Mouse (Mus musculus) embryonic facial prominence, embryonic 15.5 days (tissue): Measurements from ENCODE around the gene Tbcd. TPM values are rescaled to one million over a fixed set of nuclear protein-coding genes. Genes with fewer than 3 reads are reported as not detected.
A peak's percentile ranks its signal among the peaks of the same experiment; 100 is the strongest.

Source experiments
- ATAC-seq: fragments of 200-750 bp; cut with Nextera tagmentation; 2 replicates; pipeline ENCODE4 v1.8.0; 2017; ENCODE audit warnings: low read depth, moderate TSS enrichment; ENCODE audit not compliant: insufficient number of reproducible peaks, low FRiP score, low TSS enrichment
- H3K27ac ChIP-seq: fragments of 300-500 bp; sonication (generic); replicated peaks from 2 replicates; pipeline ENCODE4 v1.5.1; 2015; ENCODE audit warnings: mild to moderate bottlenecking, inconsistent platforms
- H3K27me3 ChIP-seq: fragments of 300-500 bp; sonication (generic); 2 replicates; pipeline ENCODE4 v1.6.1; 2015; ENCODE audit warnings: inconsistent platforms
- H3K36me3 ChIP-seq: fragments of 300-500 bp; sonication (generic); 2 replicates; pipeline ENCODE4 v1.6.1; 2015; ENCODE audit warnings: mild to moderate bottlenecking, inconsistent platforms
- H3K4me1 ChIP-seq: fragments of 300-500 bp; sonication (generic); 2 replicates; pipeline ENCODE4 v1.6.1; 2015; ENCODE audit warnings: inconsistent platforms
- H3K4me2 ChIP-seq: fragments of 300-500 bp; sonication (generic); replicated peaks from 2 replicates; pipeline ENCODE4 v1.6.1; 2015; ENCODE audit warnings: mild to moderate bottlenecking, inconsistent platforms
- H3K4me3 ChIP-seq: fragments of 300-500 bp; sonication (generic); replicated peaks from 2 replicates; pipeline ENCODE4 v1.5.1; 2015; ENCODE audit warnings: mild to moderate bottlenecking, inconsistent platforms
- H3K9ac ChIP-seq: fragments of 300-500 bp; sonication (generic); 2 replicates; pipeline ENCODE4 v1.6.1; 2015; ENCODE audit warnings: inconsistent platforms
- H3K9me3 ChIP-seq: fragments of 300-500 bp; sonication (generic); replicated peaks from 2 replicates; pipeline ENCODE4 v1.6.1; 2016; ENCODE audit warnings: inconsistent platforms
- WGBS: fragments of 180-500 bp; shearing (Covaris S2); methylation state at CpG from one replicate; pipeline ENCODE4 v1.1.7; 2015; 5-methylcytosine and 5-hydroxymethylcytosine counted together
- polyA plus RNA-seq: library from polyadenylated mRNA; unstranded; fragments of >200 nt; fragmentation: Nextera tagmentation; extraction: Ambion mirVana; gene quantifications from 2 replicates; pipeline ENCODE4 v1.2.1, GENCODE M21; 2015

Tbcd gene
- polyA plus RNA-seq = 42.9 and 46.7 TPM in 2 replicates

- peak within 1 kb of the TSS; percentile 61 for H3K27ac ChIP-seq
- H3K36me3 ChIP-seq = 0 out of 2 replicates have a peak, but pooled peaks cover 5% of the 10 kb centered on the region
- under 1% methylated on average over 58 of the region's 58 CpGs for WGBS
- no peaks in the 10 kb centered on the region for H3K9me3 ChIP-seq
- peak within 1 kb of the TSS; percentile 57 for H3K4me2 ChIP-seq
- H3K9ac ChIP-seq = peak within 1 kb of the TSS; percentile 70
- H3K4me3 ChIP-seq = peak within 1 kb of the TSS; percentile 85
- H3K27me3 ChIP-seq = no peaks in the 10 kb centered on the region
- H3K4me1 ChIP-seq = peaks cover 16% of the 10 kb centered on the region
- peak; percentile 94 for ATAC-seq
These were observed at the start of gene Tbcd for GRCm38 (mm10) chr11:121451753-121452635. TSS of gene Tbcd (plus strand) at chr11:121451949.

- no peak overlapping the region for H3K4me3 ChIP-seq
- no peaks in the 10 kb centered on the region for H3K36me3 ChIP-seq
- no peak overlapping the region for H3K27ac ChIP-seq
- WGBS = 63% methylated on average over 3 of the region's 3 CpGs
- peaks cover 2% of the 10 kb centered on the region; the same call in 1 of the 2 replicates for H3K27me3 ChIP-seq
- H3K9ac ChIP-seq = no peak overlapping the region
- ATAC-seq = no peak
- H3K9me3 ChIP-seq = no peaks in the 10 kb centered on the region
- no peak overlapping the region for H3K4me2 ChIP-seq
- H3K4me1 ChIP-seq = no peaks in the 10 kb centered on the region
These were observed 44.2 kb upstream of the Tbcd start for GRCm38 (mm10) chr11:121407366-121408155.

GRCm38 (mm10) chr11:121414762-121415161 is 37.0 kb upstream of the Tbcd start:
- 80% methylated on average over 5 of the region's 5 CpGs for WGBS
- Histone ChIP-seq H3K36me3 (no peaks in the 10 kb centered on the region), H3K4me2 (no peak overlapping the region), H3K27ac (no peak overlapping the region), H3K9me3 (no peaks in the 10 kb centered on the region), H3K27me3 (no peaks in the 10 kb centered on the region), H3K9ac (no peak overlapping the region), H3K4me3 (no peak overlapping the region), H3K4me1 (no peaks in the 10 kb centered on the region)
- ATAC-seq = no peak

GRCm38 (mm10) chr11:121415351-121415750 is 36.4 kb upstream of the Tbcd start:
- no peak for ATAC-seq

DNA sequence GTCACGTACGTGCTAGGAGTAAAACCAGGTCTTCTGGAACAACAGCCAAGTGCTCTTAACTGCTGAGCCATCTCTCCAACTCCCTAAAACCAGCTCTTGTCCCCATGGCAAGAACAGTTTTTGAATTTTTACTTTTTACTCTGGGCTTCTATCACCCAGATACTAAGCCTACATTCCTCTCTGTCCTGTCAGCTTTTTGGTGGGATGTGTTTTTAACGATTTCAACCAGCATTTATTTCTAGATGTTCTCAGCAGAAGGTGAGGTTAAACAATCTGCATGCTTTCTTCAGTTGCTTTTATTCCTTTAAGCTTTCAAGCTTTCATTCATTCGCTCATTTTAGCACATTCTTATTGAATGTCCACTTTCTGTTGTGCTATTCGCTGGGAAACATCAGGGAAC is 33.8 kb upstream of the Tbcd start:
- H3K9me3 ChIP-seq = no peaks in the 10 kb centered on the region
- no peaks in the 10 kb centered on the region for H3K27me3 ChIP-seq
- H3K4me2 ChIP-seq = no peak overlapping the region
- WGBS = 80% methylated on average over 5 of the region's 5 CpGs
- no peak overlapping the region for H3K4me3 ChIP-seq
- H3K4me1 ChIP-seq = peaks cover 9% of the 10 kb centered on the region
- no peak for ATAC-seq
- no peak overlapping the region for H3K9ac ChIP-seq
- no peaks in the 10 kb centered on the region for H3K36me3 ChIP-seq
- no peak overlapping the region for H3K27ac ChIP-seq

More at GRCm38 (mm10) chr11:121415351-121415750, 36.4 kb upstream of the Tbcd start:
- H3K9me3 ChIP-seq = no peaks in the 10 kb centered on the region
- H3K4me3 ChIP-seq = no peak overlapping the region
- H3K9ac ChIP-seq = no peak overlapping the region
- H3K4me1 ChIP-seq = peaks cover under 1% of the 10 kb centered on the region; the same call in 1 of the 2 replicates
- 55% methylated on average over 5 of the region's 5 CpGs for WGBS
- no peak overlapping the region for H3K4me2 ChIP-seq
- no peaks in the 10 kb centered on the region for H3K27me3 ChIP-seq
- H3K27ac ChIP-seq = no peak overlapping the region
- H3K36me3 ChIP-seq = no peaks in the 10 kb centered on the region

- Histone ChIP-seq H3K27ac (no peak overlapping the region), H3K27me3 (no peaks in the 10 kb centered on the region), H3K9ac (no peak overlapping the region), H3K4me3 (no peak overlapping the region), H3K4me2 (no peak overlapping the region), H3K9me3 (no peaks in the 10 kb centered on the region), H3K36me3 (no peaks in the 10 kb centered on the region), H3K4me1 (peaks cover 9% of the 10 kb centered on the region)
- ATAC-seq = no peak
- 44% methylated on average over 2 of the region's 2 CpGs for WGBS
These were observed 32.8 kb upstream of the Tbcd start for GRCm38 (mm10) chr11:121418932-121419331.

DNA sequence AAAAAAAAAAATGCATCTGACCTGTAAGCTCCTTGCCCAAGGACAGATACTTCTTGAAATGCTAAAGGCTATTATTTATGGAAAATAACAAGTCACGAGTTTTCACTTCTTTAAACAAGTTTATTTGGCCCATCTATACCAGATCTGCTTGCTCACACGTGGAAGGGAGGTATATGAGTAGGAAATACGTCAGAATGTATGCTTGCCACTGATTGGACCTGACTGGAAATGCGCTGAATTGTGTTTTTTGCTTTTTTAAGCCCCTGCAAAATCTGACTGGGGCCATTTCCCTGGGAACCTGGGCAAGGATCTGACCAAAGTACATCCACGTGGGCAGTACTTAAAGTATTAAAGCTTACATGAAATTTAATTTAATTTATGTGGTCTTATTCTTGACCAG is 31.4 kb upstream of the Tbcd start:
- 48% methylated on average over 5 of the region's 5 CpGs for WGBS
- ATAC-seq = no peak
- peak overlapping the region; percentile 81 for H3K4me2 ChIP-seq
- no peaks in the 10 kb centered on the region for H3K9me3 ChIP-seq
- H3K4me1 ChIP-seq = peaks cover 9% of the 10 kb centered on the region
- peak overlapping the region; percentile 83 for H3K4me3 ChIP-seq
- 0 out of 2 replicates have a peak, but pooled peaks cover 3% of the 10 kb centered on the region for H3K36me3 ChIP-seq
- no peak overlapping the region; the same call in 1 of the 2 replicates for H3K27ac ChIP-seq
- H3K9ac ChIP-seq = no peak overlapping the region
- H3K27me3 ChIP-seq = no peaks in the 10 kb centered on the region

- Histone ChIP-seq H3K36me3 (0 out of 2 replicates have a peak, but pooled peaks cover 3% of the 10 kb centered on the region), H3K4me1 (peaks cover 9% of the 10 kb centered on the region), H3K27ac (peak within 1 kb of the TSS; percentile 85), H3K9me3 (no peaks in the 10 kb centered on the region), H3K4me3 (peak within 1 kb of the TSS; percentile 83), H3K9ac (peak within 1 kb of the TSS; percentile 58), H3K27me3 (no peaks in the 10 kb centered on the region), H3K4me2 (peak within 1 kb of the TSS; percentile 81)
- peak; percentile 99 for ATAC-seq
- 2% methylated on average over 28 of the region's 28 CpGs for WGBS
These were observed 30.8 kb upstream of the Tbcd start, which contains the start of gene Fn3krp for GRCm38 (mm10) chr11:121420830-121421552. TSS of gene Fn3krp (plus strand) at chr11:121421401.

GRCm38 (mm10) chr11:121421553-121422173 is 30.1 kb upstream of the Tbcd start:
- under 1% methylated on average over 28 of the region's 28 CpGs for WGBS
- H3K36me3 ChIP-seq = 0 out of 2 replicates have a peak, but pooled peaks cover 3% of the 10 kb centered on the region
- peak overlapping the region; percentile 58 for H3K9ac ChIP-seq
- no peaks in the 10 kb centered on the region for H3K9me3 ChIP-seq
- peaks cover 9% of the 10 kb centered on the region for H3K4me1 ChIP-seq
- H3K4me3 ChIP-seq = peak overlapping the region; percentile 83
- H3K4me2 ChIP-seq = peak overlapping the region; percentile 81
- ATAC-seq = peak; percentile 45; the same call in 1 of the 2 replicates
- no peaks in the 10 kb centered on the region for H3K27me3 ChIP-seq
- peak overlapping the region; percentile 63 for H3K27ac ChIP-seq

DNA sequence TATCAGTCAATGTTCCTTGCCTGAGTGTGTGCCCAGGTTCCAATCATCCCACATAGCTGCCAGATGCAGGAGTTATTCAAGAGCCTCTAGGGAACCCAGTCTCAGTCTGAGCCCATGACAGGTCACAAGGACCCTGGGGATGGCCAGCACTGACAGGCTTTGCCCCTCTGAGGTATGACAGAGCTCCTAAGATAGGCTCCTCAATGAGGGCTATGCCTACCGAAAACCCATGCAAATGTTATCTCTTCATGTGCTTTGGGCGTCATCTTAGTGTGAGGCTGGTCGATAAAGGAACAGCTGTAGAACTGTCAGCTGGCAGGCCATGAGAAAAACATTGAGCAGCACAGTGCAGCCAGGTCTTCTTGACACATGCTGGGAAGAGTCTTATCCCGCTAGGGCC is 18.4 kb upstream of the Tbcd start:
- 69% methylated on average over 4 of the region's 4 CpGs for WGBS
- H3K4me1 ChIP-seq = peaks cover 13% of the 10 kb centered on the region
- H3K4me2 ChIP-seq = no peak overlapping the region

More for the DNA sequence above, 18.4 kb upstream of the Tbcd start:
- ATAC-seq = 0 out of 2 replicates have a peak, but pooled peaks have one; percentile 22
- H3K27ac ChIP-seq = no peak overlapping the region
- peaks cover 20% of the 10 kb centered on the region for H3K36me3 ChIP-seq
- no peaks in the 10 kb centered on the region for H3K27me3 ChIP-seq
- H3K4me3 ChIP-seq = no peak overlapping the region
- H3K9ac ChIP-seq = no peak overlapping the region
- H3K9me3 ChIP-seq = no peaks in the 10 kb centered on the region
